Mouse (Mus musculus) cerebellum, adult 9-10 months (tissue): ENCODE measurements around the gene Krt80.

ENCODE experiments used
- DNase-seq: peaks from one replicate; pipeline ENCODE4 v3.0.0; 2022

Gene Krt80

DNA sequence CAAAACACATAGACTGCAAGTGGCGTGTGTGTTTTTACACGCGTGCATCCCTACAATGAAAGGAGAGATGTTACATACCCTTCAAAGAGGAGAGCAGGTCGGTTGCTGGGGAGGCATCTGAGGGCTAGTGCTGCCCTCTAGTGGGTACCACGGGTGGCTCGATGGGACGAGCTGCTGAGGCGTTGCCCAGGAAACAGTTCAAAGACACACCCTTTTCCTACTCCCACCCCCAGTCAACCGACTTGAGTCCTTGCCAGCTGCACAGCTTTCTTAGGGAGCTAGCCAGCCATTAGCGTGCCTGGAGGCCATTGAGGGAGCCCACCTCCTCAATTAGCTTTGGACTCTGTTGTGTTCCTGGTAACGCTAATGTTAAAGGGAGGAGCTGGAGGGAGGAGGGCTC lies 54.1 kb downstream of the Krt80 start:
- peak; percentile 65 for DNase-seq

- DNase-seq, result no peak
Measured at GRCm38 (mm10) chr15:101315378-101315777, 54.6 kb downstream of the Krt80 start.

DNA sequence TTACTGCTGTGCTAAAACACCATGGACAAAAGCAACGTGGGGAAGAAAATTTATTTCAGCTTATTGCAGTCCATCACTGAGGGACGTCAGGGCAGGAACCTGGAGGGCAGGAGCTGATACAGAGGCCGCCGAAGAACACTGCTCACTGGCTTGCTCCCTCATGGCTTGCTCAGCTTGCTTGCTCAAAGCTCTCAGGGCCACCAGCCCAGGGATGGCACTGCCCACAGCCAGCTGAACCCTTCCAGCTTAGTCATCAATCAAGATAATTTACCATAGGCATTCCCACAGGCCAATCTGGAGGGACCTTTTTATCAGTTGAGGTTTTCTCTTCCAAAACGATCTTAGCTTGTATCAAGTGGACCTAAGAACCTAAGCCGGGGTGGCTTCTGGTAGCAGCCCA lies 58.0 kb downstream of the Krt80 start:
- DNase-seq, result no peak

GRCm38 (mm10) chr15:101311087-101311770 lies 58.7 kb downstream of the Krt80 start:
- no peak for DNase-seq

DNA sequence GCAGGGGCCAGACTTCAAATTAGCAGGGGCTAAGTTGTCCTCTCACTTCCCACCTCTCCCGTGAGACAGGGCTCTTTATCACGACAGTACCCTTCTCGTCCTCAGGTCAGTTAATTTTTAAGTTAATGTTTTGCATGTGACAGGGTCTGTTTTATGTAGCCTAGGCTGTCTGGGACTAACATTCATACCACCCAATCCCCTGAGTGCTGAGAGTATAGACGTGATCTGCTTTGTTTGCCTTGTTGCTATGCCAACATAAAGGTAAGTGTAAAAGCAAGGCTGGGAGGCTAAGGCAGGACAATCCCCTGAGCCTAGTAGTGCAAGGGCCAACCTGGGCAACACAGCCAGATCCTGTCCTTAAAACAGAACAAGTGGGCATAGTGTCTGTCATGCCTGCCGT lies 60.5 kb downstream of the Krt80 start:
- no peak for DNase-seq

- no peak for DNase-seq
Measured at GRCm38 (mm10) chr15:101308440-101309348, 61.3 kb downstream of the Krt80 start.

GRCm38 (mm10) chr15:101306459-101306858 lies 63.5 kb downstream of the Krt80 start:
- no peak for DNase-seq

DNA sequence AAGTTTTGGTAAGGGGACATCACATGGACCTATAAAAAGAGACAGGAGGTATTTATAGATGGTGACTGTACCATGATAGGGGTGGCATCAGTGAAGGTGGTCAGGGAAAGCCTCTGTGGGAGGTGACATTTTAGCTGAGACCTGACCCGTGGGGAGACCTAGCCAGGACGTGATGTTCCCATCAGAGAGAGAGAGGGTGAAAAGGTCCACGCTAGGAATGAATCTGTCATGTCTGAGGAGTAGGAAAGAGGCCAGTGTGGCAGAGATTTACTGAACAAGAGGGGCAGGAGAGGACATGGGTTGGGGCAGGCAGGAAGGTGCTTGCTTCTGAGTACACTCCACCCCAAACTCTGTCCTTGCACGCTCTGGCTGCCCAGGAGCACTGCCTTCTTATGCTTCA lies 66.1 kb downstream of the Krt80 start:
- DNase-seq, result no peak

GRCm38 (mm10) chr15:101302201-101302600 lies 67.8 kb downstream of the Krt80 start:
- DNase-seq, result no peak

- DNase-seq, result no peak
Measured at GRCm38 (mm10) chr15:101300128-101300527, 69.8 kb downstream of the Krt80 start.

DNA sequence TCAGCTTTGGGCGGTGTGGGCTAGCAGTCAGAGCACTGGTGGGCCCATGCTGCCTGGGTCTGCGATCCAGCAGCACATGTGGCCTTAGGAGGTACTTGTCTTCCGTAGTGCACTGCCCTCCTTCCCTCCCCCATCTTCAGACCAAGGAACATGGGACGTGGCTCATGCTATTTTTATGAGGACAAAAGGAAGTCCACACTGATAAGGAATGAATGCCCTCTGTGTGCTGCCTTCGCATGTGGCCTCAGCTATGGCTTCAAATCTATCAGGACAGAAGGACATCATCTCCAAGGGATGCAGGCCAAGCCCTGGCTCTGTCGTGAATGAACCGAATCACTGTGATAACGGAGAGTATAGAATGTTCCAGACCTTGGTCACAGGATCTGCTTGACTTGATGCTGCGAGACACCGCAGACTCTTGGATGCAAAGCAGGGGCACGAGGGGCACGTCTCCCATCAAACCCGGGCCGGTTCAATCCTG lies 70.4 kb downstream of the Krt80 start:
- DNase-seq, result no peak

GRCm38 (mm10) chr15:101298550-101298949 lies 71.4 kb downstream of the Krt80 start:
- no peak for DNase-seq

DNA sequence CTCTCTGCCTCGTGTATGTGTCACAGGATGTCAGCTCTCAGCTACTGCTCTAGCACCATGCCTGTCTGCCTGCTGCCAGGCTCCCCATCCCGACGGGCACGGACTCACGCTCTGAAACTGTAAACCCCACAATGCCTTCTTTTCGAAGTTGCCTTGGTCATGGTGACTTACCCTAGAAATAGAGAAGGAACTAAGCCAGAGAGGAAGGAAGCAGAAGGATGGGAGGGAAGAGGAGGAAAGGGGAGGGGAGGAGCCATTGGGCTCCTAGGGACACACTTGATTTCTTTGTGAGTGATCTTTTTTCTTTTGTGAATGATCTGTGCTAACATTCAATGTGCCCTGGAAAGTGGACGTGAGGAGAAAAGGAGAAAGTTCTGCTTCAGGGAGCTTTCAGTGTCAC lies 72.0 kb downstream of the Krt80 start:
- DNase-seq, result no peak
